Mouse (Mus musculus) embryonic facial prominence, embryonic 15.5 days (tissue): ENCODE results near the gene Ace. TPM values are rescaled to one million over a fixed set of nuclear protein-coding genes. Genes with fewer than 3 reads are reported as not detected.
A peak's percentile ranks its signal among the peaks of the same experiment; 100 is the strongest.

Experiments
- ATAC-seq: fragments of 200-750 bp; cut with Nextera tagmentation; 2 replicates; pipeline ENCODE4 v1.8.0; 2017; ENCODE audit warnings: low read depth, moderate TSS enrichment; ENCODE audit not compliant: insufficient number of reproducible peaks, low FRiP score, low TSS enrichment
- H3K27ac ChIP-seq: fragments of 300-500 bp; sonication (generic); replicated peaks from 2 replicates; pipeline ENCODE4 v1.5.1; 2015; ENCODE audit warnings: mild to moderate bottlenecking, inconsistent platforms
- H3K27me3 ChIP-seq: fragments of 300-500 bp; sonication (generic); 2 replicates; pipeline ENCODE4 v1.6.1; 2015; ENCODE audit warnings: inconsistent platforms
- H3K36me3 ChIP-seq: fragments of 300-500 bp; sonication (generic); 2 replicates; pipeline ENCODE4 v1.6.1; 2015; ENCODE audit warnings: mild to moderate bottlenecking, inconsistent platforms
- H3K4me1 ChIP-seq: fragments of 300-500 bp; sonication (generic); 2 replicates; pipeline ENCODE4 v1.6.1; 2015; ENCODE audit warnings: inconsistent platforms
- H3K4me2 ChIP-seq: fragments of 300-500 bp; sonication (generic); replicated peaks from 2 replicates; pipeline ENCODE4 v1.6.1; 2015; ENCODE audit warnings: mild to moderate bottlenecking, inconsistent platforms
- H3K4me3 ChIP-seq: fragments of 300-500 bp; sonication (generic); replicated peaks from 2 replicates; pipeline ENCODE4 v1.5.1; 2015; ENCODE audit warnings: mild to moderate bottlenecking, inconsistent platforms
- H3K9ac ChIP-seq: fragments of 300-500 bp; sonication (generic); 2 replicates; pipeline ENCODE4 v1.6.1; 2015; ENCODE audit warnings: inconsistent platforms
- H3K9me3 ChIP-seq: fragments of 300-500 bp; sonication (generic); replicated peaks from 2 replicates; pipeline ENCODE4 v1.6.1; 2016; ENCODE audit warnings: inconsistent platforms
- WGBS: fragments of 180-500 bp; shearing (Covaris S2); methylation state at CpG from one replicate; pipeline ENCODE4 v1.1.7; 2015; 5-methylcytosine and 5-hydroxymethylcytosine counted together
- polyA plus RNA-seq: library from polyadenylated mRNA; unstranded; fragments of >200 nt; fragmentation: Nextera tagmentation; extraction: Ambion mirVana; gene quantifications from 2 replicates; pipeline ENCODE4 v1.2.1, GENCODE M21; 2015

Gene Ace
- polyA plus RNA-seq, 1 experiment from 2014 or later: 1.3 TPM

GRCm38 (mm10) chr11:105968948-105969347 lies 1.2 kb downstream of the Ace start:
- Histone ChIP-seq H3K4me1 (peaks cover 16% of the 10 kb centered on the region), H3K4me2 (0 out of 2 replicates have a peak overlapping the region, but pooled peaks have one; percentile 94), H3K36me3 (no peaks in the 10 kb centered on the region), H3K4me3 (no peak overlapping the region), H3K27ac (no peak overlapping the region), H3K9me3 (no peaks in the 10 kb centered on the region), H3K9ac (no peak overlapping the region), H3K27me3 (peaks cover 40% of the 10 kb centered on the region)
- no peak for ATAC-seq
- WGBS: 44% methylated on average over 10 of the region's 10 CpGs

GRCm38 (mm10) chr11:105969516-105969915 lies 1.8 kb downstream of the Ace start:
- Histone ChIP-seq H3K4me2 (no peak overlapping the region), H3K9ac (no peak overlapping the region), H3K4me1 (peaks cover 16% of the 10 kb centered on the region), H3K36me3 (no peaks in the 10 kb centered on the region), H3K4me3 (no peak overlapping the region), H3K27ac (no peak overlapping the region), H3K27me3 (peaks cover 40% of the 10 kb centered on the region), H3K9me3 (no peaks in the 10 kb centered on the region)
- WGBS: 50% methylated on average over 1 of the region's 1 CpGs
- ATAC-seq: no peak

DNA sequence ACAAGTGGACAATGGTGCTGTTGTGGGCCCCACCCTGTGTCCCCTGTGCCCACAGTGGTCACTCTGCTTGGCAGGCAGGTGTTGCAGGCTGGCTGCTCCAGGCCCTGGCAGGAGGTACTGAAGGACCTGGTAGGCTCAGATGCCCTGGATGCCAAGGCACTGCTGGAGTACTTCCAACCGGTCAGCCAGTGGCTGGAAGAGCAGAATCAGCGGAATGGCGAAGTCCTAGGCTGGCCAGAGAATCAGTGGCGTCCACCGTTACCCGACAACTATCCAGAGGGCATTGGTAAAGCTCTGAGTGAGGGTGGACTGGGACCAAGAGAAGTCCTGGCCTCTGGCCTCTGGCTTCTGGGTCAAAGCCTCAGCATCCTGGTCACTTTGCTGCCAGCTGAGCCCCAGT lies 6.8 kb downstream of the Ace start:
- no peak for ATAC-seq
- H3K36me3 ChIP-seq: no peaks in the 10 kb centered on the region
- H3K9ac ChIP-seq: no peak overlapping the region
- no peak overlapping the region for H3K27ac ChIP-seq
- peaks cover 7% of the 10 kb centered on the region for H3K27me3 ChIP-seq
- no peaks in the 10 kb centered on the region for H3K4me1 ChIP-seq
- no peak overlapping the region for H3K4me3 ChIP-seq
- no peaks in the 10 kb centered on the region for H3K9me3 ChIP-seq
- no peak overlapping the region for H3K4me2 ChIP-seq
- 90% methylated on average over 6 of the region's 6 CpGs for WGBS

DNA sequence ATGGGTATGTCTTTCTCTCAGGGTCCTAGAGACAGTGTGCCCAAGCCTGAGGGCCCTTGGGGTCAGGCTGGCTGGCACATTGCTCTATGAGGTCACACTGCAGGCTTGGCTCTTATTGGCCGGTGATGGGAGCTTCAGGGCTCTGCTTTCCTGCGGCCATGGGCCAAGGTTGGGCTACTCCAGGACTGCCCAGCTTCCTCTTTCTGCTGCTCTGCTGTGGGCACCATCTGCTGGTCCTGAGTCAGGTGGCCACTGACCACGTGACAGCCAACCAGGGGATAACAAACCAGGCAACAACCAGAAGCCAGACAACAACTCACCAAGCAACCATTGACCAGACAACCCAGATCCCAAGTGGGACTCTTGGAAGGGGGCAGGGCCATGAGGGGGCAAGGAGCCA lies 7.3 kb downstream of the Ace start:
- Histone ChIP-seq H3K4me3 (no peak overlapping the region), H3K9ac (no peak overlapping the region), H3K36me3 (no peaks in the 10 kb centered on the region), H3K4me1 (no peaks in the 10 kb centered on the region), H3K9me3 (no peaks in the 10 kb centered on the region), H3K27ac (no peak overlapping the region), H3K4me2 (no peak overlapping the region), H3K27me3 (peaks cover 4% of the 10 kb centered on the region; the same call in 1 of the 2 replicates)
- ATAC-seq: no peak
- 68% methylated on average over 3 of the region's 3 CpGs for WGBS

GRCm38 (mm10) chr11:105975636-105976035 lies 7.9 kb downstream of the Ace start:
- Histone ChIP-seq H3K27me3 (peaks cover 2% of the 10 kb centered on the region; the same call in 1 of the 2 replicates), H3K4me3 (no peak overlapping the region), H3K4me2 (no peak overlapping the region), H3K9me3 (no peaks in the 10 kb centered on the region), H3K9ac (no peak overlapping the region), H3K36me3 (no peaks in the 10 kb centered on the region), H3K4me1 (no peaks in the 10 kb centered on the region), H3K27ac (no peak overlapping the region)
- 91% methylated on average over 5 of the region's 5 CpGs for WGBS
- ATAC-seq: no peak

DNA sequence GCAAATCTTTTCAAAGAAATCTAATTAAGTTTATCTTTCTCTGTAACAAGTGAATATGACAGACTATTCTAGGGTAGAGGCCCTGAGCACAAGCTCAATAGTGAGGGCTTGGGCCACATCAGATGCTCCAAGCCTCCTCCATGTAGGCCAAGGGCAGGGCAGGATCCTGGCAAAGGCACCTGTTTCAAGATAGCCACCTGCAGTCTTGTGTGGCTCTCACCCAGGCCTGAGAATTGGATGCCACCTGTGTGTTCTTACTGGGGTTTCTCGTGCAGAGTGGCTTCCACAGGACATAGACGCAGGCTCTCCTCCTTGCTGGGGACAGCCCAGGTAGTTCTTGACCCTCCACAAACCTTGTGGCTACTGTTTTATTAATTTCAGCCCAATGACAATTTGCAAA lies 10.5 kb downstream of the Ace start:
- WGBS: 88% methylated on average over 2 of the region's 2 CpGs
- no peak for ATAC-seq

DNA sequence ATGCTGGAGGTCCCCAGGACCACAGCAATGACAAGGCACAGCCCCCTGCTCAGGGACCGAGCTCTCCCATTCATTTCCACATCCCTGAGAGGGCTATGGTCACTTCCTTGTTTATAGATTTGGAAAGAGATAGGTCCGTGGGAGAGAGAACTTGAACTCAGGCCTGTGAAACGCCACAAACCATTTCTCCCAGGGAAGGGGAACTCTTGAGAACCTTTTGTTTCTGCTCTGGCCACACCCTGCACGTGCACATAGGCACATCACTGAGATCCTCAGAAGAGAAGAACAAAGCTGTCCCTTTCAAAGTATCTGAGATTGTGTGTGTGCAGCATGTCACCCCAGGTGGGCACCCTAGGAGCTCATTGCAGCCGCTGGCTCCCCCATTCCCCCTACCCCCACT lies 10.9 kb downstream of the Ace start:
- Histone ChIP-seq H3K36me3 (no peaks in the 10 kb centered on the region), H3K4me3 (no peak overlapping the region), H3K27ac (no peak overlapping the region), H3K27me3 (no peaks in the 10 kb centered on the region), H3K9me3 (no peaks in the 10 kb centered on the region), H3K4me1 (no peaks in the 10 kb centered on the region), H3K9ac (no peak overlapping the region), H3K4me2 (no peak overlapping the region)
- no peak for ATAC-seq
- 65% methylated on average over 5 of the region's 5 CpGs for WGBS

More for the DNA sequence above, 10.5 kb downstream of the Ace start:
- Histone ChIP-seq H3K27me3 (no peaks in the 10 kb centered on the region), H3K36me3 (no peaks in the 10 kb centered on the region), H3K4me2 (no peak overlapping the region), H3K27ac (no peak overlapping the region), H3K4me3 (no peak overlapping the region), H3K9ac (no peak overlapping the region), H3K4me1 (no peaks in the 10 kb centered on the region), H3K9me3 (no peaks in the 10 kb centered on the region)

DNA sequence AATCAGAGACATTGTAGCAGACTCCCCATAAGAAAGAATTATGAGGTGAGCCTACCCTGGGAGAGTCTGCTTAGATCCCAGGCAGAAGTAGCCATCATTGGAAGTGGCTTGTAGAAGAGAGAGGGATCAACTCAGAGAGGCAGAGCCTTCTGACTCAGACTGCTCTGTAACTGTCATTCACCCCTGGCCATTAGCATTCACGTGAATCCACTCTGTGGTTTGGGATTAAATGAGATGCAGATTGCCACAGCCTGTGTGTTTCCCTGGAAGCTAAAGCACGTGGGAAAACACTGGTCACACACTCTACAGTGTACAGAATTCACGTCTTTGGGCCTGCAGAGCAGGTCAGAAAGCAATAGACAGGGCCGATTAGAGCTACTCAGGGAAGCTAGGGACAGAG lies 16.7 kb downstream of the Ace start:
- Histone ChIP-seq H3K27me3 (no peaks in the 10 kb centered on the region), H3K9me3 (no peaks in the 10 kb centered on the region), H3K27ac (no peak overlapping the region), H3K4me1 (no peaks in the 10 kb centered on the region), H3K9ac (no peak overlapping the region), H3K36me3 (no peaks in the 10 kb centered on the region), H3K4me3 (no peak overlapping the region), H3K4me2 (no peak overlapping the region)
- ATAC-seq: no peak
- WGBS: 46% methylated on average over 4 of the region's 4 CpGs

DNA sequence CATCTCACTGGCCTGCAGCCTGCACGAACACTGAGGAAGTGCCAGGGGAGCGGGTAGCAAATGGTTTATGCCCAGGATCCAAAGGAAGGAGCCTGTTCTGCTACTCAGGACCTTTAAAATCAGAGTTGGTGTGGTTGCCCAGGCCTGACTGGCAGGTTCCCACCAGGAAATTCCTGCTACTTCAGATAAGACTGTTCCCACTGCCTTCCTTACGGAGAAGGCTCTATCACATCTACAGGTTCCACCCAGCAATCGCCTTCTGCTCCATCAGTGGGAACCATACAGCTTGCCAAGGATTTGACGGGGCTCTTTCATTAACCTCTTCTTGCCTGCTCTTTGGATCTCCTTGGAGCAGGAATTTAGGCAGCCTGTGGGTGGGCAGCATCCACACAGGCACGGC lies 19.7 kb downstream of the Ace start:
- no peak overlapping the region for H3K4me2 ChIP-seq
- H3K9ac ChIP-seq: no peak overlapping the region
- H3K4me1 ChIP-seq: no peaks in the 10 kb centered on the region
- no peaks in the 10 kb centered on the region for H3K9me3 ChIP-seq
- no peaks in the 10 kb centered on the region for H3K27me3 ChIP-seq
- WGBS: 66% methylated on average over 6 of the region's 6 CpGs
- H3K4me3 ChIP-seq: no peak overlapping the region
- no peak overlapping the region for H3K27ac ChIP-seq
- no peaks in the 10 kb centered on the region for H3K36me3 ChIP-seq
- no peak for ATAC-seq

- WGBS: 75% methylated on average over 6 of the region's 6 CpGs
- Histone ChIP-seq H3K9me3 (no peaks in the 10 kb centered on the region), H3K27ac (no peak overlapping the region), H3K4me3 (no peak overlapping the region), H3K9ac (no peak overlapping the region), H3K36me3 (no peaks in the 10 kb centered on the region), H3K27me3 (no peaks in the 10 kb centered on the region), H3K4me2 (no peak overlapping the region), H3K4me1 (no peaks in the 10 kb centered on the region)
- no peak for ATAC-seq
These were observed 21.7 kb downstream of the Ace start for GRCm38 (mm10) chr11:105989446-105989845.

DNA sequence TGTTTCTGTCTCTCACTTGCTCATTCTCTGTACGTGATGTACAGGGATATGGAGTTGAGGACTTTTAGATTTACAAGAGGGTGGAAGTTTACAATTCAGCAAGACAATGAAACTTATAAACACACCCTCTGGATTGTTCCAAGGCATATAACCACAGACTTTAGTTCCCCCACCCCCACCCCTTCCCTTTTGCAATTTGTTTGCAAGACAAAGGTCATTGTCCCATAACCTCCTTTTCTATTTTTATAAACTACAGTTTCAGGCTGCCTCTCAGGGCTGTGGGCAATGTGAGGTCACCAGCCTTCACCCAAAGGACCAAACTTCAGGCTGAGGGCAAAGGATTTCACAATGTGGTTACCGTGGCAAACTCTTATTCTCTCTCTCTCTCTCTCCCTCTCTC lies 22.5 kb downstream of the Ace start:
- Histone ChIP-seq H3K36me3 (no peaks in the 10 kb centered on the region), H3K27me3 (no peaks in the 10 kb centered on the region), H3K4me2 (no peak overlapping the region), H3K27ac (no peak overlapping the region), H3K4me1 (no peaks in the 10 kb centered on the region), H3K9ac (no peak overlapping the region), H3K4me3 (no peak overlapping the region), H3K9me3 (no peaks in the 10 kb centered on the region)
- ATAC-seq: no peak
- WGBS: 54% methylated on average over 2 of the region's 2 CpGs

DNA sequence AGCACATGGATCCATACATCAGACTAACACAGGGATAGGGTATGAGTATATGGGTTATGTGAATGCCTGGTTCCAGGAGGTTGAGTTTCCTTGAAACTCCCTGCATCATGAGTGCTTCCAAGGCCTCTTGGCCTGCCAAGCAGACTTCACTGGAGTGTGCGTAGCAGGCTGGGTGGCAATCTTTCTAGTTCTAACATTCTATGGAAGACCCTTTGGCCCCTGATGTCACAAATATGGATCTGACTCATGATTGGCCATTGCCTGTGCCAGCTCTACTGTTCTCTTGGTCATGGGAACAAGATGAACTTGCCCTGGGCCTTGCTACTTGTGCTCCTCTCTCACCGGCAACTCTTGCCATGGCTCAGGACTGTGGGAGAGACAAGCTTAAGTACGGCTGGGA lies 26.6 kb downstream of the Ace start, which contains the start of gene Ace3:
Ace3 (plus strand) TSS at position 301 of the 400 bp plus-strand sequence.
- Histone ChIP-seq H3K9ac (no peak within 1 kb of the TSS), H3K4me1 (no peaks in the 10 kb centered on the region), H3K9me3 (no peaks in the 10 kb centered on the region), H3K36me3 (no peaks in the 10 kb centered on the region), H3K4me2 (no peak within 1 kb of the TSS), H3K27ac (no peak within 1 kb of the TSS), H3K27me3 (no peaks in the 10 kb centered on the region), H3K4me3 (no peak within 1 kb of the TSS)
- 92% methylated on average over 3 of the region's 3 CpGs for WGBS
- ATAC-seq: no peak
